Mouse (Mus musculus) lung, embryonic 16.5 days (tissue): Measurements from ENCODE around the gene Fbln5. TPM values are rescaled to one million over a fixed set of nuclear protein-coding genes. Genes with fewer than 3 reads are reported as not detected.

Source experiments
- polyA plus RNA-seq: library from polyadenylated mRNA; unstranded; fragments of >200 nt; fragmentation: Nextera tagmentation; extraction: Ambion mirVana; gene quantifications from 2 replicates; pipeline ENCODE4 v1.2.1, GENCODE M21; 2015

The Fbln5 gene
- polyA plus RNA-seq, 1 experiment from 2014 or later = 180 TPM

Other genes starting within 250 kb of the Fbln5 start
- 9.7 and 11.2 TPM in 2 replicates for gene Tc2n, start 100.5 kb downstream of the Fbln5 start, polyA plus RNA-seq
- gene Trip11, start 94.2 kb upstream of the Fbln5 start, polyA plus RNA-seq = 23.4 and 26.7 TPM in 2 replicates
- 15.7 and 16.8 TPM in 2 replicates for gene Atxn3, start 139.2 kb upstream of the Fbln5 start, polyA plus RNA-seq
- gene Cpsf2, start 156.9 kb upstream of the Fbln5 start, polyA plus RNA-seq = 24.8 and 27.2 TPM in 2 replicates